In the genomic region with DNA sequence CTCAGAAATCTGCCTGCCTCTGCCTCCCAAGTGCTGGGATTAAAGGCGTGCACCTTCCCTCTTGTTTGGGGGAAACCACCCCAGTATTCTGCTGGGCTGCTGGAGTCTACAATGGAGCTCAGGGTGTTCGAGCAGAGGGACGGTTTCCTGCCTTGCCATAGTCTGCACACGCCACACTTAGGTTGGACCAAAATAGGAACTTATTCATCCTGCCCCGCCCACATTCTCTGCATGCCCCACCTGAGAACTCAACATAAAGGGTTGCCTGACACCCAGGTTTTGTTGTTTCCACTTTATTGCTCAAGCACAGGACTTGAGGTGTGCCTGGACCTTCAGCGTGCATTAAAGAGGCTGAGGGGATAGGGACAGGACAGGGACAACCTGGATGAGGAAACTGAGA, we compare ENCODE assay signal across 21 mouse cellular contexts. TPM values are rescaled to one million over a fixed set of nuclear protein-coding genes. Genes with fewer than 3 reads are reported as not detected.
"Had no signal": no experiment of that assay in that cellular context is flagged by ENCODE, and none has a peak within 500 bp of the region (broad histone marks: within the 10 kb centered on the region; RNA-seq: fewer than 3 reads in every experiment).

No protein-coding gene starts in this region.

- H3K27ac ChIP-seq: limb, embryonic 13.5 days; liver, embryonic 13.5 days; midbrain, embryonic 10.5 days; neural tube, embryonic 15.5 days had no signal

- ATAC-seq: inflammation-experienced regulatory T-cells, adult 6 months had no signal

- H3K4me1 ChIP-seq: limb, embryonic 13.5 days had no signal

- H3K9ac ChIP-seq: limb, embryonic 13.5 days; liver, embryonic 13.5 days; neural tube, embryonic 15.5 days had no signal

- DNase-seq: kidney, adult 8-10 months; kidney, postnatal 25 days; liver, embryonic 13.5 days; lung, postnatal 14 days; midbrain, embryonic 14.5 days; right cerebral cortex, adult 18-20 months; right cerebral cortex, postnatal 25 days; thymus, adult 18-20 months; thymus, postnatal 14 days had no signal

- H3K4me3 ChIP-seq: limb, embryonic 13.5 days; liver, embryonic 13.5 days; midbrain, embryonic 10.5 days; myocyte; neural tube, embryonic 15.5 days had no signal

- H3K27me3 ChIP-seq: limb, embryonic 13.5 days; liver, embryonic 13.5 days; neural tube, embryonic 15.5 days had no signal

- H3K4me2 ChIP-seq: limb, embryonic 13.5 days; liver, embryonic 13.5 days; neural tube, embryonic 15.5 days had no signal

- H3K9me3 ChIP-seq: limb, embryonic 13.5 days; liver, embryonic 13.5 days; midbrain, embryonic 10.5 days; neural tube, embryonic 15.5 days had no signal

RNA-seq across cellular contexts. Expression of a gene that starts 54.5 kb away (rescaled TPM):
- total RNA-seq: layer of hippocampus, adult 18-20 months; megakaryocyte, adult 5-6 weeks had no signal
- polyA plus RNA-seq: inflammation-experienced regulatory T-cells, adult 6 months; kidney, embryonic 16.5 days; limb, embryonic 13.5 days; liver, embryonic 13.5 days; midbrain, embryonic 10.5 days; midbrain, embryonic 14.5 days; myocyte; neural tube, embryonic 11.5 days; neural tube, embryonic 15.5 days; small intestine, adult 2 months; urinary bladder, adult 2 months had no signal

RNA-seq across cellular contexts. Expression of a gene that starts 54.6 kb away (rescaled TPM):
- total RNA-seq: layer of hippocampus, postnatal 10 days had no signal
- polyA plus RNA-seq: liver, embryonic 13.5 days; small intestine, adult 2 months; urinary bladder, adult 2 months had no signal
